Mouse (Mus musculus) liver, adult 2 months (tissue): ENCODE data around the gene St7. TPM values are rescaled to one million over a fixed set of nuclear protein-coding genes. Genes with fewer than 3 reads are reported as not detected.

ENCODE experiments used
- DNase-seq: peaks from one replicate; pipeline ENCODE4 v3.0.0-alpha.2; 2011; ENCODE audit warnings: low read depth, low spot score; ENCODE audit errors: extremely low read depth
- H3K27ac ChIP-seq: fragments of 200-500 bp; replicated peaks from 2 replicates; pipeline ENCODE4 v1.5.1; 2012; ENCODE audit warnings: low read depth, mild to moderate bottlenecking, control low read depth, inconsistent platforms, low read length; ENCODE audit not compliant: insufficient read depth
- H3K27me3 ChIP-seq: fragments of 200-500 bp; 2 replicates; pipeline ENCODE4 v1.6.1; 2012; ENCODE audit warnings: mild to moderate bottlenecking, moderate library complexity, low read length, inconsistent platforms; ENCODE audit not compliant: control insufficient read depth, insufficient read depth
- H3K36me3 ChIP-seq: fragments of 200-500 bp; 2 replicates; pipeline ENCODE4 v1.6.1; 2012; ENCODE audit warnings: low read length, inconsistent platforms; ENCODE audit not compliant: control insufficient read depth, insufficient read depth
- H3K4me1 ChIP-seq: fragments of 200-500 bp; 2 replicates; pipeline ENCODE4 v1.6.1; 2011; ENCODE audit warnings: low read length; ENCODE audit not compliant: control insufficient read depth, insufficient read depth
- H3K4me3 ChIP-seq: fragments of 200-500 bp; 2 replicates; pipeline ENCODE4 v1.5.1; 2011; ENCODE audit warnings: low read depth, mild to moderate bottlenecking, control low read depth, low read length, moderate library complexity; ENCODE audit not compliant: insufficient read depth
- H3K79me2 ChIP-seq: fragments of 200-500 bp; 2 replicates; pipeline ENCODE4 v1.6.1; 2012; ENCODE audit warnings: inconsistent platforms, mild to moderate bottlenecking, low read length, moderate library complexity; ENCODE audit not compliant: control insufficient read depth, insufficient read depth
- H3K9ac ChIP-seq: fragments of 200-500 bp; 2 replicates; pipeline ENCODE4 v1.6.1; 2012; ENCODE audit warnings: low read depth, mild to moderate bottlenecking, control low read depth, inconsistent platforms, low read length
- CTCF ChIP-seq: fragments of 200-500 bp; IDR thresholded peaks from 2 replicates; pipeline ENCODE4 v1.5.1; 2011; ENCODE audit warnings: low read depth, low read length, control low read depth
- POLR2A ChIP-seq: fragments of 200-500 bp; IDR thresholded peaks from 2 replicates; pipeline ENCODE4 v1.6.1; 2011; ENCODE audit warnings: low read length, control low read depth; ENCODE audit not compliant: insufficient read depth; ENCODE audit errors: extremely low read depth
- WGBS: fragments of 180-500 bp; shearing (Covaris S2); methylation state at CpG from one replicate; pipeline ENCODE4 v1.1.7; 2018; 5-methylcytosine and 5-hydroxymethylcytosine counted together
- polyA plus RNA-seq: library from polyadenylated mRNA; depleted of rRNA; stranded (reverse); fragments of >200 nt; gene quantifications from 2 replicates; pipeline ENCODE4 v1.2.3, GENCODE M21; 2012
- total RNA-seq: library from RNA; depleted of rRNA; stranded (reverse); fragments of >200 nt; gene quantifications from 2 replicates; pipeline ENCODE4 v1.2.3, GENCODE M21; 2014

Gene St7
- total and polyA plus RNA-seq, 2 experiments: 5.7 to 8.8 TPM

GRCm38 (mm10) chr6:17925267-17925666 is 232.5 kb downstream of the St7 start:
- H3K4me3 ChIP-seq: no peak overlapping the region
- no peak overlapping the region for H3K9ac ChIP-seq
- DNase-seq: no peak
- H3K27ac ChIP-seq: no peak overlapping the region
- 60% methylated on average over 4 of the region's 4 CpGs for WGBS
- TF ChIP-seq POLR2A (no peak), CTCF (peak; percentile 76)
- H3K79me2 ChIP-seq: no peaks in the 10 kb centered on the region
- no peaks in the 10 kb centered on the region for H3K27me3 ChIP-seq
- H3K4me1 ChIP-seq: no peaks in the 10 kb centered on the region
- H3K36me3 ChIP-seq: no peaks in the 10 kb centered on the region; the same call in 1 of the 2 replicates

GRCm38 (mm10) chr6:17927746-17928145 is 235.0 kb downstream of the St7 start:
- Histone ChIP-seq H3K9ac (no peak overlapping the region), H3K4me3 (no peak overlapping the region), H3K36me3 (no peaks in the 10 kb centered on the region), H3K27ac (no peak overlapping the region), H3K79me2 (no peaks in the 10 kb centered on the region), H3K27me3 (no peaks in the 10 kb centered on the region), H3K4me1 (no peaks in the 10 kb centered on the region; the same call in 1 of the 2 replicates)
- WGBS: 94% methylated on average over 11 of the region's 11 CpGs
- TF ChIP-seq POLR2A (no peak), CTCF (no peak)
- DNase-seq: no peak

GRCm38 (mm10) chr6:17931187-17931586 is 238.5 kb downstream of the St7 start:
- Histone ChIP-seq H3K36me3 (no peaks in the 10 kb centered on the region), H3K27ac (no peak overlapping the region), H3K4me3 (no peak overlapping the region), H3K9ac (no peak overlapping the region), H3K79me2 (no peaks in the 10 kb centered on the region), H3K4me1 (no peaks in the 10 kb centered on the region; the same call in 1 of the 2 replicates), H3K27me3 (no peaks in the 10 kb centered on the region)
- 65% methylated on average over 2 of the region's 2 CpGs for WGBS
- DNase-seq: no peak
- TF ChIP-seq POLR2A: no peak

DNA sequence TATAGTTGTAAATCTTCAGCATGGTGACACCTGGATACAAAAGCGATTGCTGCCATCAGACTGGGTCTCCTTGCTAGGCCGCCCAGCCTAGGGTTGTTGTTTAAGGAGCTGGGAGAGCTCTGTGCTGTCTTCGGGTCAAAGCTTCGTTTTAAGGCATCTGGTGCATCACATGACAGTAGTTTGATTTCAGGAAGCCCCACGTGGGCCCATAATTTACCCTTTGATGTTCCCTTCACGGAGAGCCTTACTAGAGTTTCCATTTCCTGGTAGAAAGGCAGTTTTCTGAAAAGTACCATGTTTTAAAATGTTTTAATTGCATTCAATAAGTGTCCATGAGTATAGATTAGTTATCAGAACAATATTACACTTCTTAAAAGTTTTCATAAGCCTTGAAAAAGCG is 239.1 kb downstream of the St7 start:
- Histone ChIP-seq H3K4me3 (no peak overlapping the region), H3K27me3 (no peaks in the 10 kb centered on the region), H3K4me1 (no peaks in the 10 kb centered on the region; the same call in 1 of the 2 replicates), H3K36me3 (no peaks in the 10 kb centered on the region), H3K79me2 (no peaks in the 10 kb centered on the region), H3K9ac (no peak overlapping the region), H3K27ac (no peak overlapping the region)
- no peak for DNase-seq
- no peak for TF ChIP-seq POLR2A
- no peak for TF ChIP-seq CTCF
- WGBS: 88% methylated on average over 7 of the region's 7 CpGs

DNA sequence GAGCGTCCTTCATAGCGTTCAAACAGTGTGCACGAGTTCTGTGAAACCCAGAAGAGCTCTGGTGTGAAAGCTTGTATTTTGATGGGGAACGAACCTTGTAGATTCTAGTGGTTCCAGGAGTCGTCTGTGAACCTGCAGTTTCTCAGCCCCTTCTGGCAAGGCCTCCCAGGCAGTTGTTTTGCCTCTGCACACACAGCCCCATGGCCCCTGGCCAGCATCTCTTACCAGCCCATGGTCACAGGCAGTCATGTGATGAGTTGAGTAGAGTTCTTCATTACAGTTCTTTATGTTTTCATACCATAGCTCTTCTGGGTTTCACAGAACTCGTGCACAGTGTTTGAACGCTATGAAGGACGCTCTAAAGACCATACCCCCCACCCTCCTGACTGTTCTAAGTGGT is 240.1 kb downstream of the St7 start:
- no peaks in the 10 kb centered on the region for H3K27me3 ChIP-seq
- H3K4me3 ChIP-seq: no peak overlapping the region
- 80% methylated on average over 8 of the region's 8 CpGs for WGBS
- H3K79me2 ChIP-seq: no peaks in the 10 kb centered on the region
- H3K27ac ChIP-seq: peak overlapping the region; percentile 77
- H3K4me1 ChIP-seq: no peaks in the 10 kb centered on the region; the same call in 1 of the 2 replicates
- no peaks in the 10 kb centered on the region for H3K36me3 ChIP-seq
- no peak for TF ChIP-seq POLR2A
- no peak for TF ChIP-seq CTCF
- no peak for DNase-seq
- no peak overlapping the region for H3K9ac ChIP-seq

GRCm38 (mm10) chr6:17938631-17939346 is 246.1 kb downstream of the St7 start:
- Histone ChIP-seq H3K79me2 (no peaks in the 10 kb centered on the region), H3K27ac (no peak overlapping the region), H3K9ac (no peak overlapping the region), H3K4me3 (no peak overlapping the region), H3K4me1 (no peaks in the 10 kb centered on the region), H3K27me3 (no peaks in the 10 kb centered on the region), H3K36me3 (no peaks in the 10 kb centered on the region)
- 34% methylated on average over 11 of the region's 11 CpGs for WGBS
- DNase-seq: peak; percentile 46
- TF ChIP-seq CTCF (no peak), POLR2A (no peak)
